Mouse (Mus musculus) kidney, adult 2 months (tissue): ENCODE measurements at regions not wholly inside any gene's neighbourhood (a gene's known extent, or its start where the extent isn't known, plus 50 kb on each side); places are given as distances from the start of the nearest gene placed in this dataset.

Source experiments
- CTCF ChIP-seq: fragments of 200-500 bp; conservative IDR thresholded peaks from 2 replicates; pipeline ENCODE4 v1.5.1; 2011; ENCODE audit warnings: low read depth, mild to moderate bottlenecking, control low read depth, low read length, moderate library complexity, mixed read lengths; ENCODE audit not compliant: insufficient read depth, insufficient read length
- POLR2A ChIP-seq: fragments of 200-500 bp; IDR thresholded peaks from one replicate; pipeline ENCODE4 v1.6.1; 2011; ENCODE audit warnings: low read depth, low read length, control low read depth

GRCm38 (mm10) chr8:53847821-53848220, 209.0 kb upstream of the Neil3 start:
- TF ChIP-seq CTCF (no peak), POLR2A (no peak)
